Mouse (Mus musculus) embryonic facial prominence, embryonic 14.5 days (tissue): ENCODE results near the gene Rbm39. TPM values are rescaled to one million over a fixed set of nuclear protein-coding genes. Genes with fewer than 3 reads are reported as not detected.
A peak's percentile ranks its signal among the peaks of the same experiment; 100 is the strongest.

ENCODE experiments used
- ATAC-seq: fragments of 200-750 bp; cut with Nextera tagmentation; 2 replicates; pipeline ENCODE4 v1.8.0; 2017; ENCODE audit warnings: low read depth, moderate number of reproducible peaks, moderate TSS enrichment
- DNase-seq: peaks from one replicate; pipeline ENCODE4 v3.0.0-alpha.2; 2015; ENCODE audit warnings: low spot score
- H3K27ac ChIP-seq: fragments of 300-500 bp; sonication (generic); replicated peaks from 2 replicates; pipeline ENCODE4 v1.5.1; 2014; ENCODE audit warnings: low read depth, mild to moderate bottlenecking, low read length, moderate library complexity
- H3K27me3 ChIP-seq: fragments of 300-500 bp; sonication (generic); replicated peaks from 2 replicates; pipeline ENCODE4 v1.6.1; 2014; ENCODE audit warnings: low read length; ENCODE audit not compliant: control insufficient read depth, insufficient read depth
- H3K36me3 ChIP-seq: fragments of 300-500 bp; sonication (generic); 2 replicates; pipeline ENCODE4 v1.6.1; 2014; ENCODE audit warnings: low read length, mixed read lengths; ENCODE audit not compliant: control insufficient read depth, insufficient read depth
- H3K4me1 ChIP-seq: fragments of 300-500 bp; sonication (generic); 2 replicates; pipeline ENCODE4 v1.6.1; 2014; ENCODE audit warnings: antibody characterized with exemption, low read length; ENCODE audit not compliant: control insufficient read depth, insufficient read depth
- H3K4me2 ChIP-seq: fragments of 300-500 bp; sonication (generic); 2 replicates; pipeline ENCODE4 v1.6.1; 2014; ENCODE audit warnings: low read depth, mild to moderate bottlenecking, low read length, moderate library complexity, mixed read lengths
- H3K4me3 ChIP-seq: fragments of 300-500 bp; sonication (generic); 2 replicates; pipeline ENCODE4 v1.5.1; 2014; ENCODE audit warnings: low read depth, mild to moderate bottlenecking, low read length
- H3K9ac ChIP-seq: fragments of 300-500 bp; sonication (generic); 2 replicates; pipeline ENCODE4 v1.6.1; 2014; ENCODE audit warnings: low read depth, mild to moderate bottlenecking, low read length, moderate library complexity, mixed read lengths
- H3K9me3 ChIP-seq: fragments of 300-500 bp; sonication (generic); 2 replicates; pipeline ENCODE4 v1.6.1; 2016; ENCODE audit warnings: low read length; ENCODE audit not compliant: control insufficient read depth
- WGBS: fragments of 180-500 bp; shearing (Covaris S2); extraction: QIAGEN DNeasy Blood & Tissue Kit; methylation state at CpG from one replicate; pipeline ENCODE4 v1.1.7; 2014; 5-methylcytosine and 5-hydroxymethylcytosine counted together
- polyA plus RNA-seq: library from polyadenylated mRNA; unstranded; fragments of >200 nt; fragmentation: Nextera tagmentation; extraction: Ambion mirVana; gene quantifications from 2 replicates; pipeline ENCODE4 v1.2.1, GENCODE M21; 2014

The Rbm39 gene
- polyA plus RNA-seq, 1 experiment from 2014 or later = 561 TPM

- peak overlapping the region; percentile 89 for H3K4me3 ChIP-seq
- H3K4me1 ChIP-seq = peaks cover 14% of the 10 kb centered on the region
- DNase-seq (peak; percentile 69), ATAC-seq (peak; percentile 75)
- H3K9me3 ChIP-seq = no peaks in the 10 kb centered on the region
- H3K36me3 ChIP-seq = 0 out of 2 replicates have a peak, but pooled peaks cover 6% of the 10 kb centered on the region
- peak overlapping the region; percentile 94 for H3K27ac ChIP-seq
- peak overlapping the region; percentile 64 for H3K4me2 ChIP-seq
- H3K9ac ChIP-seq = peak overlapping the region; percentile 98
- no peaks in the 10 kb centered on the region for H3K27me3 ChIP-seq
- WGBS = under 1% methylated on average over 16 of the region's 16 CpGs
Observed at GRCm38 (mm10) chr2:156110627-156111357, 69.2 kb downstream of the Rbm39 start.

Other genes with a start within 250 kb of the Rbm39 start
- gene Uqcc1, start 249.9 kb downstream of the Rbm39 start, polyA plus RNA-seq = 58.3 and 65.9 TPM in 2 replicates
- not detected in 2 replicates for gene Gm15557, start 239.5 kb downstream of the Rbm39 start, polyA plus RNA-seq
- 3.3 and 3.8 TPM in 2 replicates for gene Gdf5, start 234.9 kb downstream of the Rbm39 start, polyA plus RNA-seq
- 17.6 TPM in 2 replicates for gene Cep250, start 223.8 kb downstream of the Rbm39 start, polyA plus RNA-seq
- 0.90 and 1.4 TPM in 2 replicates for gene 6430550D23Rik, start 172.3 kb downstream of the Rbm39 start, polyA plus RNA-seq
- 235 and 269 TPM in 2 replicates for gene Ergic3, start 172.2 kb downstream of the Rbm39 start, polyA plus RNA-seq
- gene Fer1l4, start 127.3 kb downstream of the Rbm39 start, polyA plus RNA-seq = not detected in 2 replicates
- gene Spag4, start 115.1 kb downstream of the Rbm39 start, polyA plus RNA-seq = 2.3 and 3.1 TPM in 2 replicates
- 34.3 and 35.4 TPM in 2 replicates for gene Cpne1, start 68.3 kb downstream of the Rbm39 start, polyA plus RNA-seq
- gene Rbm12, start 68.3 kb downstream of the Rbm39 start, polyA plus RNA-seq = 26.2 and 27.7 TPM in 2 replicates
- 10.6 and 15.7 TPM in 2 replicates for gene Gm28036, start 53.1 kb downstream of the Rbm39 start, polyA plus RNA-seq
- gene Romo1, start 36.2 kb downstream of the Rbm39 start, polyA plus RNA-seq = 411 and 416 TPM in 2 replicates
- gene Nfs1, start 36.1 kb downstream of the Rbm39 start, polyA plus RNA-seq = 36.0 and 40.8 TPM in 2 replicates
- gene Phf20, start 16.2 kb upstream of the Rbm39 start, polyA plus RNA-seq = 69.8 and 76.1 TPM in 2 replicates
- 3.8 and 3.9 TPM in 2 replicates for gene Cnbd2, start 132.1 kb upstream of the Rbm39 start, polyA plus RNA-seq
- 59.8 and 65.1 TPM in 2 replicates for gene Scand1, start 132.5 kb upstream of the Rbm39 start, polyA plus RNA-seq
- gene Epb41l1, start 240.7 kb upstream of the Rbm39 start, polyA plus RNA-seq = 4.0 and 4.7 TPM in 2 replicates